9 mouse cellular contexts compared by ENCODE assay signal in genomic region chr3:122316621-122317020, GRCm38 (mm10). TPM values are rescaled to one million over a fixed set of nuclear protein-coding genes. Genes with fewer than 3 reads are reported as not detected.
A peak's percentile ranks its signal among the peaks of the same experiment; 100 is the strongest.
DNase-seq lines count a peak whose midpoint lies in the region; ATAC-seq and TF ChIP-seq lines count a peak whose summit lies in the region.
"Had no signal": no experiment of that assay in that cellular context is flagged by ENCODE, and none has a peak within 500 bp of the region (broad histone marks: within the 10 kb centered on the region; RNA-seq: fewer than 3 reads in every experiment).

No protein-coding gene starts in this region.

- ATAC-seq in forebrain, postnatal 0 days: peak; percentile 46

- H3K9ac ChIP-seq in forebrain, postnatal 0 days: no peak overlapping the region

- H3K4me1 ChIP-seq in E14TG2a.4 (replicated peaks; ENCODE audit: low read depth, low read length): peaks cover 28% of the 10 kb centered on the region
- H3K4me1 ChIP-seq in forebrain, postnatal 0 days (ENCODE audit: insufficient read depth): no peaks in the 10 kb centered on the region

- H3K9me3 ChIP-seq in E14TG2a.4 (ENCODE audit: low read length): no peaks in the 10 kb centered on the region
- H3K9me3 ChIP-seq in forebrain, postnatal 0 days (ENCODE audit: low read length): no peaks in the 10 kb centered on the region

- no peak for TF ChIP-seq CTCF in gastrocnemius, adult 2 months (IDR thresholded peaks at IDR 0.05)
- no peak for TF ChIP-seq CTCF in E14TG2a.4 (conservative IDR thresholded peaks at IDR 0.05; ENCODE audit: low read length)
- TF ChIP-seq CTCF in forebrain, postnatal 0 days (IDR thresholded peaks at IDR 0.05; ENCODE audit: low read depth): no peak

- intact Hi-C loops in gastrocnemius, adult 2 months (cut with DNase I): no loop called here
- intact Hi-C loops in gastrocnemius, postnatal 36 days (cut with DNase I): no loop called here
- intact Hi-C loops in gastrocnemius, postnatal 14 days (cut with DNase I; ENCODE audit: low total_unique reads): no loop called here

- DNase-seq in gastrocnemius, adult 2 months: no peak
- DNase-seq in gastrocnemius, postnatal 36 days: no peak
- DNase-seq in forebrain, postnatal 0 days: no peak
- peak; percentile 46 for DNase-seq in lung, postnatal 36 days
- no peak for DNase-seq in right cerebral cortex, adult 2 months (ENCODE audit: low spot score in 2 of 2)
- no peak for DNase-seq in gastrocnemius, postnatal 14 days
- no peak for DNase-seq in layer of hippocampus, adult 9-10 months (ENCODE audit: low spot score)
- DNase-seq: adrenal gland, adult 8-10 months had no signal

- peaks cover 16% of the 10 kb centered on the region; the same call in 1 of the 2 replicates for H3K27me3 ChIP-seq in E14TG2a.4 (ENCODE audit: insufficient read depth, low read length)
- no peaks in the 10 kb centered on the region for H3K27me3 ChIP-seq in forebrain, postnatal 0 days (ENCODE audit: insufficient read depth, low read length)

- peak overlapping the region; percentile 38 for H3K4me2 ChIP-seq in forebrain, postnatal 0 days (ENCODE audit: low read depth)

- H3K36me3 ChIP-seq in E14TG2a.4 (ENCODE audit: insufficient read depth, low read length): no peaks in the 10 kb centered on the region
- H3K36me3 ChIP-seq in forebrain, postnatal 0 days (ENCODE audit: insufficient read depth): no peaks in the 10 kb centered on the region

- no peak overlapping the region; the same call in 1 of the 2 replicates for H3K27ac ChIP-seq in gastrocnemius, adult 2 months
- H3K27ac ChIP-seq in forebrain, postnatal 0 days (ENCODE audit: low read depth, low read length): no peak overlapping the region

- peak overlapping the region; percentile 34 for H3K4me3 ChIP-seq in gastrocnemius, adult 2 months
- H3K4me3 ChIP-seq in E14TG2a.4 (replicated peaks; ENCODE audit: low read length): peak overlapping the region; percentile 37; the same call in 1 of the 2 replicates
- no peak overlapping the region for H3K4me3 ChIP-seq in forebrain, postnatal 0 days (ENCODE audit: low read depth, low read length)

- 22% methylated on average over 11 of the region's 11 CpGs for WGBS in forebrain, postnatal 0 days

RNA-seq across cellular contexts. Expression of gene Bcar3, which starts 22.7 kb away (rescaled TPM):
- 1 to 10 TPM; 4.9 to 5.2 TPM for total RNA-seq in gastrocnemius, adult 2 months (2021)
- total RNA-seq in gastrocnemius, postnatal 36 days (2021): 1 to 10 TPM; 3.6 to 4.4 TPM
- total RNA-seq in forebrain, postnatal 0 days (2014; rRNA removed): 9.5 and 11.4 TPM in 2 replicates
- polyA plus RNA-seq in forebrain, postnatal 0 days (2015; fragmentation: Nextera tagmentation; extraction: Ambion mirVana): 6.4 and 7.3 TPM in 2 replicates
- 1 to 10 TPM; 8.3 to 9.5 TPM for total RNA-seq in gastrocnemius, postnatal 14 days (2021)

RNA-seq across cellular contexts. Expression of gene Dnttip2, which starts 42.4 kb away (rescaled TPM):
- 10 to 100 TPM; 24.9 to 33.9 TPM for total RNA-seq in gastrocnemius, adult 2 months (2021)
- 10 to 100 TPM; 18.9 to 27.1 TPM for total RNA-seq in gastrocnemius, postnatal 36 days (2021)
- 18.5 and 23.9 TPM in 2 replicates for total RNA-seq in forebrain, postnatal 0 days (2014; rRNA removed)
- polyA plus RNA-seq in forebrain, postnatal 0 days (2015; fragmentation: Nextera tagmentation; extraction: Ambion mirVana): 50.2 and 52.1 TPM in 2 replicates
- total RNA-seq in gastrocnemius, postnatal 14 days (2021): 10 to 100 TPM; 18.4 to 19.7 TPM
